Mouse (Mus musculus): ENCODE results near the gene Gcnt2.
"Not testable (repeated sequence)": the region's sequence is repeated elsewhere in the genome, so short reads cannot be mapped to it uniquely, and the experiment has no call there.

Gcnt2 gene

GRCm38 (mm10) chr13:40875415-40875814, 15.9 kb downstream of the Gcnt2 start:
- no peak for DNase-seq

- DNase-seq: no peak
Observed at GRCm38 (mm10) chr13:40877589-40877988, 18.0 kb downstream of the Gcnt2 start.

GRCm38 (mm10) chr13:40880557-40880956, 21.0 kb downstream of the Gcnt2 start:
- no peak for DNase-seq

- no peak for DNase-seq
Observed at GRCm38 (mm10) chr13:40882606-40883005, 23.1 kb downstream of the Gcnt2 start.

- DNase-seq: no peak
Observed at GRCm38 (mm10) chr13:40883903-40884302, 24.3 kb downstream of the Gcnt2 start.

GRCm38 (mm10) chr13:40884878-40885277, 25.3 kb downstream of the Gcnt2 start:
- DNase-seq: no peak

- DNase-seq: no peak
Observed at GRCm38 (mm10) chr13:40885935-40886642, 26.5 kb downstream of the Gcnt2 start.

GRCm38 (mm10) chr13:40886643-40887381, 27.3 kb downstream of the Gcnt2 start:
- no peak for DNase-seq

- no peak for DNase-seq
Observed at GRCm38 (mm10) chr13:40890595-40890994, 31.0 kb downstream of the Gcnt2 start.

GRCm38 (mm10) chr13:40891369-40891768, 31.8 kb downstream of the Gcnt2 start:
- not testable (repeated sequence) for DNase-seq

GRCm38 (mm10) chr13:40892043-40892442, 32.5 kb downstream of the Gcnt2 start:
- DNase-seq: no peak

GRCm38 (mm10) chr13:40892547-40892946, 33.0 kb downstream of the Gcnt2 start:
- no peak for DNase-seq

GRCm38 (mm10) chr13:40893573-40893972, 34.0 kb downstream of the Gcnt2 start:
- no peak for DNase-seq

GRCm38 (mm10) chr13:40898049-40898690, 38.6 kb downstream of the Gcnt2 start:
- not testable (repeated sequence) for DNase-seq

GRCm38 (mm10) chr13:40898698-40899097, 39.1 kb downstream of the Gcnt2 start:
- no peak for DNase-seq

- DNase-seq: no peak
Observed at GRCm38 (mm10) chr13:40899349-40899993, 39.9 kb downstream of the Gcnt2 start.

GRCm38 (mm10) chr13:40899994-40900970, 40.7 kb downstream of the Gcnt2 start:
- DNase-seq: no peak

- DNase-seq: no peak
Observed at GRCm38 (mm10) chr13:40901263-40901662, 41.7 kb downstream of the Gcnt2 start.

GRCm38 (mm10) chr13:40901831-40902459, 42.4 kb downstream of the Gcnt2 start:
- no peak for DNase-seq

- DNase-seq: no peak
Observed at GRCm38 (mm10) chr13:40904080-40904479, 44.5 kb downstream of the Gcnt2 start.

GRCm38 (mm10) chr13:40906528-40906927, 47.0 kb downstream of the Gcnt2 start:
- no peak for DNase-seq

- DNase-seq: no peak
Observed at GRCm38 (mm10) chr13:40907274-40907673, 47.7 kb downstream of the Gcnt2 start.
